Mouse (Mus musculus): ENCODE measurements around the gene Rab13.

Rab13 gene

GRCm38 (mm10) chr3:90263121-90263771 lies 49.8 kb downstream of the Rab13 start:
- DNase-seq (ENCODE audit: low read depth), result no peak

GRCm38 (mm10) chr3:90264687-90265033 lies 51.2 kb downstream of the Rab13 start:
- no peak for DNase-seq (ENCODE audit: low read depth)

GRCm38 (mm10) chr3:90265034-90265931 lies 51.8 kb downstream of the Rab13 start, which contains the start of gene Dennd4b:
Dennd4b (plus strand) TSS chr3:90265185.
- DNase-seq (ENCODE audit: low read depth), result peak; percentile 52

DNA sequence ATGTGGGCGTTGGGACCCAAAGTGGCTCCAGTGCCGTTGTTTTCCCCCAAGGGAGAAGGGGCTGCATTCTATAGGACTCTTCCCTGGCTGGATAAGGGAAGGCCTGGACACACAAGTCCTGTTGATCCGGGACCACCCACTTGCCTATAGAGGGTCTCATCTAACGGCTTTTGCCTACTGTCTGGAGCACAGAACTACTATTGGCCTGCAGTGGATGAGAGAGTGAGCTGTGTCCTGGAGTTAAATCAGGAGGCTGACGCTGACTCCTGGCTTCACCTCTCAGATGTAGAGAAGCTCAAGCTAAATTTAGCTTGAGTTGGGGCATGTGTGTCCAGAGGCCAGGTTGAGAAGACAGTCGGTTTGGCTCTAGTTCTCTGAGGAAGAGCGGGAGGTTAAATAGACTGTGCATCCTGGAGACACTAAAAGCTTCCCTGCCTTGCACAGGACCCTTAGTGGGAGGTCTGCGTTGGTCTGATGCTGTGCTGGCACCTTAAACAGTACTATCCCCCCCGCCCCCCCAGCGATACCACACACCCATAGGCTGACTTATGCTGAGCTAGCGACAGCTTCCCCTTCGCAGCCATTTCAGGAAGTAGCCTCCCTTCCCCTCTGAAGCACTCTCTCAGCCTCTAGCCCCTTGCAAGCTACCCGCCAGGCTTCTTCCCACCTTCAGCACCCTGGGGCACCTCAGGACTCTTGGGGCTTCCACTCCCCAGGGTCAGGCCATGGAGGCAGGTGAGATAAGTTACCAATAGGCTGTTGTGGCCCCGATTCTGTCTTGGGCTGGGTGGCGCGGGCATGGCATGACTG lies 52.6 kb downstream of the Rab13 start:
- DNase-seq (ENCODE audit: low read depth), result peak; percentile 15

GRCm38 (mm10) chr3:90266901-90267775 lies 53.6 kb downstream of the Rab13 start:
- DNase-seq (ENCODE audit: low read depth), result no peak

- no peak for DNase-seq (ENCODE audit: low read depth)
Measured at GRCm38 (mm10) chr3:90268190-90268589, 54.7 kb downstream of the Rab13 start.

DNA sequence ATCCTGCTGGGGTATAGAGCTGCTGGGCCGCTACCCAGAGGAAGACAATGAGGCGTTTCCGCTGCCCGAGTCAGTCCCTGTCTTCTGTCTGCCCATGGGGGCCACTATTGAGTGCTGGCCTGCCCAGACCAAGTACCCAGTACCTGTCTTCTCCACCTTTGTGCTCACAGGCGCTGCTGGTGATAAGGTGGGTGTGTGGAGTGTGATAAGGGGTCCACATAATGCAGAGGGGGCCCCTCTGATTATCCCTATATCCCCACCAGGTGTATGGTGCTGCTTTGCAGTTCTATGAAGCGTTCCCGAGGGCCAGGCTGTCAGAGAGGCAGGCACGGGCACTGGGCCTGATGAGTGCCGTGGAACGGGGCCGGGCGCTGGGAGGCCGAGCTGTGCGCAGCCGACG lies 55.5 kb downstream of the Rab13 start:
- DNase-seq (ENCODE audit: low read depth), result no peak

DNA sequence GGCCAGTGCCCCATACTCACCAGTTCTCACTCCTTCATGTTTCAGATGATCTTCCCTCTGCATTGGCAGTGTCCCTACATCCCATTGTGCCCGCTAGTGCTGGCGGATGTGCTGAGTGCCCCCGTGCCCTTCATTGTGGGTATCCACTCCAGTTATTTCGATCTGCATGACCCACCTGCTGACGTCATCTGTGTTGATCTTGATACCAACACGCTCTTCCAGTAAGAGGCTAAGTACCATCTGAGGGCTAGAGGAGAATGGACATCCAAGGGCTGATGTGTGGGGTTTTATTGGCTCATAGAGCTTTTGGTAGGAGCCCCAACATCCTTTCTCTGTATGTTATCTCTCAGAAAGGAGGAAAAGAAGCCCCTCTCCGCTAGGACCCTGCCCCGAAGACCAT lies 57.3 kb downstream of the Rab13 start:
- no peak for DNase-seq (ENCODE audit: low read depth)

DNA sequence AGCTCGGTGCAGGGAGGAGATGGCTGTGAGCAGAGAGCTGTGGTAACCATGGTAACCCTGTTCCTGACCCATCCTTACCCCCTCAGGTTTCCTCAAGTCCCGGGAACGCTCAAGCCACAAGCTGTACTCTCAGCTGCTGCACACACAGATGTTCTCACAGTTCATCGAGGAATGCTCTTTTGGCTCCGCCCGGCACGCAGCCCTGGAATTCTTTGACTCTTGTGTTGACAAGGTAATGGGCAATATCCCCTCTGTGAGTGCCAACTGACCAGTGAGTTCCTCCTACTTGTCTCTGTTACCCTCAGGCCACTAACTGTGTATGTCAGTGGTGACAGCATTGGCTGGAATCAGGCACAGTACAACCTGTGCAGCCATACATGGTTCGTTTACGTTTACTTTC lies 58.7 kb downstream of the Rab13 start:
- DNase-seq (ENCODE audit: low read depth), result no peak

DNA sequence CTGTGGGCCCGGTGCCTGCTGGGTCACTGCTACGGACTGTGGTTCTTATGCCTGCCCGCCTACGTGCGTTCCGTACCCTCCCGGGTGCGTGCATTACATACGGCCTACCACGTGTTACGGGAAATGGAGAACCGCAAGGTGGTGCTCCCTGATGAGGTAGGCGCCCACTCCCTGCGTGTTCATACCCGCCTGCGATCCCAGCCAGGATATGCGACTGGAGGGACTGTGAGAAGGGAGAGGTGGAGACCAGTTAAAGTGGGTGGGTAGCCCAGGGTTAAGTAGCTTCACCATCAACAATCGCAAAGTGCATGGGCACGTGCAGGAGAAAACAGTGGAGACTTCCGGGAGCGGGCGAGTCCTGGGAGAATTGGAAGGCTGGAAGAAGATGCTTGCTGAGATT lies 60.4 kb downstream of the Rab13 start:
- no peak for DNase-seq (ENCODE audit: low read depth)

DNA sequence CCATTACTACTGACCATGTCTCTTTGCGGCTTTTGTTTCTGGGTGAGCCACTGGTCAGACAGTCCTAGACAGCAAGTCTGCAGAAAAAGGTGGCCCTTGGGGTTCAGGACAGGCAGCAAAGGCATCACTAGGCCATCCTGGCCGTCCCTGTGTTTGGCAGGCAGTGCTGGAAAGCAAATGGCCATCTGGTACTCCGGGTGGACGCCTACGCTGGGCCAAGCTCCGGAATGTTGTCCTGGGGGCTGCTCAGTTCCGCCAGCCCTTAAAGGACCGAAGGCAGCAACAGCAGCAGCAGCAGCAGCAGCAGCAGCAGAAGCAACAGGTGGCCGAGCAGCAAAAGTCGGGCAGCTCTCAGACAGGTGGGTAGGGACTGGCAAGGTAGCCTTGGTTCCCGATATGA lies 61.8 kb downstream of the Rab13 start:
- no peak for DNase-seq (ENCODE audit: low read depth)

Data from fibroblast of lung, adult 2 months (primary cell).